Mouse (Mus musculus) kidney, postnatal 14 days (tissue): ENCODE results near the gene Adh1.

Experiments used
- DNase-seq: peaks from one replicate; pipeline ENCODE4 v3.0.0; 2022; ENCODE audit warnings: mixed read lengths

The Adh1 gene

GRCm38 (mm10) chr3:138291529-138292117 lies 30.8 kb downstream of the Adh1 start:
- no peak for DNase-seq

DNA sequence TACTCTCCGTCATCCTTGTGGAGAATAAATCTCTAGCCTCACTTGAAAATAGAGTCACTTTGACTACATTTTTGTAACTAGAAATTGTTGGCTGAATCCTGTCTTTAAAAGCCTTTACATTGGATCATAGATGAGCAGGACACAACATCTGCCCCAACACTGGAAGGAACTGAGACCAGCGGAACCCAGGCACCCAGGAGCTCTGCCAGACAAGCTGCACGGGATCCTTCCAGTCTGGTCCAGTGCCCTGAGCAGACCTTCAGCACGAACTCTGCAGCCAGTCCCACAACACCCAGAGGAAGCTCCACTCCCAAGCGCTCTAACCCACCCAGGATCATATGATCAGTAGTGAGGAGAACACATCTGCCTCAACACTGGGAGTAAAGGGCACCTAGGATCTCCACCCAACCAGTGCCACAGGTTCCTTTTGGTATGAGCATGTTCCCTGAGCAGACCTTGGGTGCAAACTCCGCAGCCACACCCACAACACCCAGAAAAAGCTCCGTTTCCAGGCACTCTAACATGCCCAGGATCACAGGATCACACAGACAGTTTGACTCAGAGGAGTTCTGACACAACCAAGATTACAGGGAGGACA lies 32.6 kb downstream of the Adh1 start:
- no peak for DNase-seq

DNA sequence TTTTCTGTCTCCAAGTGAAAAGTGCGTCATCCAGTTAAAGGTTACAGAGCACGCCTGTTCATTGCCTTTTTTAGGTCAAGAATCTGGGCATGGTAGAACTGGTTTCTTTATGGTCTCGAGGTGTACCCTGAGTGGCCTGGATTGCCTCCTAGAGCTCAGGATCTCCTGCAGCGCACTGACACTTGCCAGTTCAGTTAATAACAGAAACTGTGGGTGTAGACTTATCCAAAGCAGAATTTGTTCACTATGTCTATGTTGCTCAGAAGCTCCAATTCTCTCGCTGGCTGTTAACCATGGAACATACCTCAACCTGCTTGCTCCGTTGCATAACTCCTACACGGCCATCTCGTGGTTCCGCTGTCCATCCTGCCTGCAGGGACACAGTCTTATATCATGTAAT lies 39.3 kb downstream of the Adh1 start:
- DNase-seq, result no peak

DNA sequence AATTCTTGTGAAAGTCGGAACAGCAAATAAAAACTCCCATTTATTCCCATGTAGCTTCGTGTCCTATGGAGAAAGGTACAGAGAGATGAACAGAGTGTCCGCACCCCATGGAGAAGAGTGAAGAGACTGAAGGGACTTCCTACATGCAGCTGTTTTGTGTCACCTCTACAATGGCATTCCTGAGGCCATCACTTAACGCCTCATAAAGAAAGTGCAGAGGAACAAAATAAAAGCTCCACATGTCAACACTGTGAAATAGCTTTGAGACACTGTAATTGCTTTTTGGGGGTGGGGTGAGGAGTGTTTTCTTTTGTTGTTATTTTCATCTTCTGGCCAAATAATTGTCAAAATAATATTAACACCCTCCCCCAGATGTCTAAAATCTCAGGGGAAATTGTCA lies 41.9 kb downstream of the Adh1 start:
- peak; percentile 33 for DNase-seq

GRCm38 (mm10) chr3:138303771-138304488 lies 43.1 kb downstream of the Adh1 start:
- no peak for DNase-seq

- no peak for DNase-seq
Measured at GRCm38 (mm10) chr3:138304489-138304871, 43.7 kb downstream of the Adh1 start.

- DNase-seq, result no peak
Measured at GRCm38 (mm10) chr3:138305486-138306289, 44.9 kb downstream of the Adh1 start.

DNA sequence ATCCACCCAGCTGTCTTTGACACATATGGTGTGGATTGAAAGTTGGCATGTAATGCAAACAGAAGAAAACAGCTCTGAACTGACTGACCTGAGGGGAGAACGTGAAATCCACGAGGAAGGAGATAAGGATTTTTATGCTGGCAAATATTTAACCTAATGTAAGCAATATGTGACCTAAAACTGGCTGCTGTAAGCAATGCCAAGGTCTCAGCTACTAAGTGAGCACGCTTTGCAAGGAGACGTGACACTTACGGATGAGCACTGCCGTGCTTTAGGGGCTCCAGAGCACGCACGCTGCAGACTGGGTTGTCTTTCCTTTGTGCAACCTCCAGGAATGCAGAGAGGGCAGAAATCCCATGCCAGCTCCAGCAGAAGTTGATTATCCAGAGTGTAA lies 45.5 kb downstream of the Adh1 start:
- no peak for DNase-seq

GRCm38 (mm10) chr3:138309910-138310309 lies 49.1 kb downstream of the Adh1 start:
- no peak for DNase-seq

- DNase-seq, result no peak
Measured at GRCm38 (mm10) chr3:138311015-138311414, 50.2 kb downstream of the Adh1 start.

- DNase-seq, result no peak
Measured at GRCm38 (mm10) chr3:138312965-138313364, 52.2 kb downstream of the Adh1 start, which contains the start of gene Adh6a. TSS of gene Adh6a (plus strand) at chr3:138313286.

- no peak for DNase-seq
Measured at GRCm38 (mm10) chr3:138316908-138317472, 56.2 kb downstream of the Adh1 start.

DNA sequence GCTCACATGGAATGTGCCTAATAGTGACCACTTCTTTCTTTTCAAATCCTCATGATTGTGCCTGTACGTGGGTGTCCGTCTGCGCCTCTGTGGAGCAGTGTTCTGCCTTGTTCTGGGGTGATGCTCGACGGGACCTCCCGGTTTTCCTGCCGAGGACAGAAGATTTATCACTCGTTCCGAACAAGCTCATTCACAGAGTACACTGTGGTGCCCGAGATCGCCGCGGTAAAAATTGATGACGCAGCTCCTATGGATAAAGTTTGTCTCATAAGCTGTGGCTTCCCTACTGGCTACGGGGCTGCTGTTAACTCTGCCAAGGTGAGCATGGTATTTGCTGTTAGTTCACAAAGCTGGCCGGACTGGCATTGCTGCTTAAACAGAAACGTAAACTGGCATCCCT lies 64.2 kb downstream of the Adh1 start:
- no peak for DNase-seq

GRCm38 (mm10) chr3:138325466-138325865 lies 64.7 kb downstream of the Adh1 start:
- no peak for DNase-seq

- no peak for DNase-seq
Measured at GRCm38 (mm10) chr3:138333910-138334309, 73.1 kb downstream of the Adh1 start.

DNA sequence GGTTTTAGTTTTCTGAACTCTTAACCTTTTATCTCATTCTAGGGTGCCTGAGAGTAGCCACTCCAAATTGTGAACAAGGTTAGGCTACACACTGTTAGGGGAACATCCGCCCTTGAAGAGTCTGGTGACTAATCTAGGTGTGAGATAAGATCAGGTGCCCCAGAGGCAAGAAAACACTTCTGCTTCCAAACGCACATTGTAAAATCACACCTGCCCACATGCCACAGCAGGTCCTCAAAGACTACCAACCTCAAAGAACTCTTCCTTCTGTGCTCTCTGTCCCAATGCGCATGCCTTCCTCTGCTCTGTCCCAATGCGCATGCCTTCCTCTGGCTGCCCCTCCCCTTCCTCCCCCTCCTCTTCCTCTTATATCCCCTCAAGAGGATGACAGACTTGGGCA lies 73.5 kb downstream of the Adh1 start:
- no peak for DNase-seq

GRCm38 (mm10) chr3:138335566-138335965 lies 74.8 kb downstream of the Adh1 start:
- no peak for DNase-seq

DNA sequence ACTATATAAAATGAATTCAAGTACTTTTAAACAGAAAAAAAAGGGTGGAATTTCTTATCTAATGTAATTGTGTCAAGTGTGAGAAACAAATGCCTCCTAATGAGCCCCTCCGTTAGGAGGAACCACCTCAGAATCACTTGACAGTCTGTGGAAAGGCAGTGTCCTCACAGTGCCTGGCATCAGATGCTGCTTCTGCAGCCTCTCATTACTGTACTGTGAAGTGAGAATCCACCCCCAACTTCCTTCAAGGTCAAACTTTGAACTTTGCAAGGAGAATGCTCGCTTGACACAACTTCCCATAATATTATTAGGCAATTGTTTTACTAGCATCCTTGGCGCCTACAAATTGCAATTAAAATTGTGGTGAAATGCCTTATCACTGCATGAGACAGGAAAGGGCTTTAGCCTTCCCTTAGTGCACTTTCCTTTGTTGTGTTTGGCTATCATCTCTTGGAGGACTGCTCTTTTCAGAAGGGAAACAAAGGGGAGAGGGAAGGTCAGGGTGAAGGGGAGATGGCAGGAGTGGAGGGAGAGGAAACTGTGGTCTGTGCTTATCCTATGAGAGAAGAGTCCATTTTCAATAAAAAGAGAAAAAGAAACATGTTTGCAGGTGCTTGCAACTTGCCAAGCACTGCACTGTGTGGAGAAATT lies 75.4 kb downstream of the Adh1 start:
- DNase-seq, result peak; percentile 46
